Mouse (Mus musculus) right cerebral cortex, postnatal 36 days (tissue): ENCODE results near the gene Efhd1.

Experiments
- DNase-seq, 2 experiments: peaks; one replicate each; pipeline ENCODE4 v3.0.0; 2022; ENCODE audit warnings: low spot score in 2 of 2, mixed read lengths in 1 of 2

The Efhd1 gene

DNA sequence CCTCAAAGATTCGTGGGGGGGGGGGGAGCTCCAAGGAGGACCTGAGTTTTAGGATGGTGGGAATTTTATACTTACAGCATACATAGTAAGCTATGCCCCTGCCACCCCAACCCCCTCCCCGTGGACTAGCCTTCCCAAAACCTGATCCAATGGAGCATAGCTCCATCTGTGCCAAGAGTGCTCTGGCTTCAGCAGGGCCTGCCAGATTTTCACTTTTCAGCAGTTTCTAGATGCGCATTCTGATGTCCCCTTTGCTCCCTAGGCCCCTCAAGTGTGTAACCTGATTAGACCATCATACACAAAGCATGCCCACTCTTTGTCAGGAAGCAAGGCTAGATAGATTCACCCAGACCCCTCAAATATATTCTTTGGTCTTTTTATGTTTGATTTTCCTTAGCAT is 6.0 kb downstream of the Efhd1 start:
- DNase-seq: no peak

DNA sequence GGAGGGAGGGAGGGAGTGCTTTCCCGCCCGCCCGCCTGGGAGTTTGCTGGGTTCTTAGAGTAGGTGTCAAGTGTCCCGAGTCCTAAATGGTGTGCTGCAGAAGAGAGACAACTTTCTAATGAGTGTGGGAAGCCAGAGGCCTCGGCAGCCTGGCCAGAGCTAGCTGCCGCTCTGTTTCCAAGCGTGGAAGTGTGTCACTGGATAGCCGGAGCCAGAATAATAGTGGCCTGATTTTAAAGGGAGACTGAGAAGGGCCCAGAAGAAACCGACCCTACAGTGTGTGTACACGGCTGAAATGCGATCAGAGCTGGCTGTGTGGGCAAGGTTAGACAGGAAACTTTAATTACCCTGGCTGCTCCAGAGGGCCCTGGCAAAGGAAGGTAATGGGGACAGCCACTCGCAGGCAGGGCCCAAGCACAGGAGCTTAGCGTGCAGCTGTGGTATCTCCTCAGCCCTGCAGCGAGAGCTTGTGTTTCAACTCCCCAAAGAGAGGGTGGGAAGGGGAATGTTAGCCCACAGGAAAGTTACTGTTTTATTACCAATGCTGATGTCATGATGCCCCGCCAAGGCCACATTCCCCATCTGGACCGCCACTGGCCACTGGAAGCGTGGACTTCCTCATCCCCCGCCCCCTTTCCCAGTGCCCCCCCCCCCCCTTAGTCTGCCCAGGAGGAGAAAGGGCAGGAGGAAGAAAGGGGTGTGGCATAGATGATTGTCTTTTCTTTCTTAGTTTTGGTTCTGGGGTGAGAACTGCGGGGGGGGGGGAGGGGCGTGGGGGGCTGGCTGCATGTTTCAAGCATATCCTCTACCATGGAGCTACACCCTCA is 6.7 kb downstream of the Efhd1 start:
- no peak for DNase-seq

DNA sequence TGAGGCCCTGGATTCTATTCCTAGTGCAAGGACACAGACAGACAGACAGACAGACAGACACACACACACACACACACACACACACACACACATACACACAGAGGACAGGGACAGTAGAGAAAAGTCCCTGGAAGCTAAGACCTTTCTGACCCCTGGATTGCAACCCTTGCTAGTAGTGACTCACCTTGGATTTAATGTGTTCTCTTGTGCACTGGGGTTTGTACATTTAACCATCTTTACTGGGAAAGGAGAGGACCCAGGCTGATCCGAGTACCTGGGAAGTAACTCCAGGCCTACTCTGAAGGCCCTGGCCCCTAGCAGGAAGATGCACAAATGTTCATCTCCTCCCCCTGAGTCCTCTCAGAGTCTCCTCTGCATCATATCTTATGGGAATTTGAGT is 7.4 kb downstream of the Efhd1 start:
- no peak for DNase-seq

DNA sequence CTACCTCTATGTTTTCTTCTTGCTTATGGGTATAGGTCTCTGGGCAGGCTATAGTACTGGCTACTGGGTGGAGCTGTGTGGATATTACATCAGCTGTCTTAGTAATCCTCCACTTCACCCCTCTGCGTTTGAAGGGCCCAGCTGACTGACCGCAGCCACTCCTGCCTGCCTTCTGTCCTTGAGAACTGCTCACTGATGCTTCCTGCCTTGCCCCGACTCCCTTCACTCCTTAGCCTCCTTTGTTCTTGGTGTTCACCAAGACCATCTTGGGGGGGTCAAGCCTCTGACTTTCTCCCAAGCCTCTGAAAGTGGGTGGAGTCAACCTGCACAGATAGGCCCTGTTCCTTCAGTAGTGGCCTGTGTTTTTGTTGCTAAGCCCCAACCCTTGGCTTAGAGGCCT is 8.3 kb downstream of the Efhd1 start:
- DNase-seq: no peak

DNA sequence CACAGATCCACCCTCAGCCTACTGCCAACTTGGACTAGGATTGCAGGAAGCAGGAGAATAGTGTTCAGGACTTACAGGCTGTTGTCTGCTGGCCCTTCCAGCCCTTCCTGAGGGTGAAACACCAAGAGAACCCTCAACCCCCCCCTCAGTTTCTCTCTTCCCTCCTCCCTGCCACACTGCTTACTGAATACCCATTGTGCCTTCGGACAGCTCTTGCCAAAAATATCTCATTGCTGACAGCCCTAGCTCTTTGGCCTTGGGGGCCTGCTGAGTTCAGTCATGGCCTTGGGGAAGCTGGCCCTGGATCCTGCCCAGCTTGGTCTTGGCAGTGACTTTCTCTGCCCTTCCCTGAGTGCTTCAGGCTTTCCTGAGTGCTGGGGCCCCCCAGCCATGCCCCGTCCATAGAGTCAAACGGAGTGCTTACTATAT is 9.4 kb downstream of the Efhd1 start:
- DNase-seq: peak in 1 of 2 experiments; percentile 12

DNA sequence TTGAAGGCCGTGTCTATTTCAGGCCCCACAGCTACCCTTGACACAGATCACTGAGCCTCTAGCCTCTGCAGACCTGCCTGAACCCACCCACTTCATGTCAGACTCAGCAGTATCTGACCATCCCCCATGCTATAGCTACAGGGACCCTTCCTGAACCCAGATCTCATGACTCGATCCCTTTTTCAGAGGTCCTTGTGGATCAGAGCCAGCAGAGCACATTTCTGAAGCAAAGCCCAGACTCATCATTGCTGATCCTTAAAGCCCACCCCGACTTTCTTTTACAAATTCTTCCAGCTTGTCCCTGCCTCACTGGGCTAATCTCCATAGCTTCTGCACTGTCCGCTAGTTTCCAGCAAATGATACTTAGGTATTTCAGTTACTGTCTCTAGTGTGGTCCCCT is 10.0 kb downstream of the Efhd1 start:
- DNase-seq: no peak

DNA sequence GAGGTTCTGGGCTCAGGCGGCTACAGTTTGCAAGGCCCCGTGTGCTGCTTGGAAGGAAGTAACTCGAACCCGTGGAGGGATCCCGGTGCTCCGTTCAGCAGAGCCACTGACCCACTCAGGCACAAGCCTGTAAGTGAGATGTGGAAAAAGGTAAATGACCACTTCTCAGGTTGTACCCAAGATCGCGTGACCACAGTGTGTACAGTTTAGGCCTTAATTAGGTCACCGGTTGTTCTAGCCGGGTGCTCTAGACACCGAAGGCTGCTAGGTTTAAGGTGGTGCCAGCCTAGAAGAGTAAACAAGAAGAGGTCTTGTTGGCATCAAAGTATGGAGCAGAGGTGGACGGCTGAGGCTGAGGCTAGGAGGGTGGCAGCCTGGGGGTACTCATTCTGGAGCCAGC is 11.0 kb downstream of the Efhd1 start:
- no peak for DNase-seq

DNA sequence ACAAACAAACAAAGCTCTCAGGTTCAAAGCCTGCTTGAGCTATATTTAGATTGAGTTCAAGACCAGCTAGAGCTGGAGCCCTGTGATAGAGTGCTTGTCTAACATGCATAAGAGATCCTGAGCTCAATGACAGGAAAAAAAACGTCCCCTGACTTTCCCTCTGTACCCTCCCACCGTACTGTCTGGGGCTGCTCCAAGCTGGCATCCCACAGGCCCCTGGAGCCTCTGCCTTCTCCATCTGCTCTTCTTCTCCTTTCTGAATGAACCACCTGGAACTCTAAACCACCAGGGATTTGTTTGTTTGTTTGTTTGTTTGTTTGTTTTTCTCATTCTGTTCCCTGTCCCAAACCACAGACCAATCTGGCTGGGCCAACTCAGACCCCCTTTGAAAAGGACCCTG is 11.9 kb downstream of the Efhd1 start:
- no peak for DNase-seq

DNA sequence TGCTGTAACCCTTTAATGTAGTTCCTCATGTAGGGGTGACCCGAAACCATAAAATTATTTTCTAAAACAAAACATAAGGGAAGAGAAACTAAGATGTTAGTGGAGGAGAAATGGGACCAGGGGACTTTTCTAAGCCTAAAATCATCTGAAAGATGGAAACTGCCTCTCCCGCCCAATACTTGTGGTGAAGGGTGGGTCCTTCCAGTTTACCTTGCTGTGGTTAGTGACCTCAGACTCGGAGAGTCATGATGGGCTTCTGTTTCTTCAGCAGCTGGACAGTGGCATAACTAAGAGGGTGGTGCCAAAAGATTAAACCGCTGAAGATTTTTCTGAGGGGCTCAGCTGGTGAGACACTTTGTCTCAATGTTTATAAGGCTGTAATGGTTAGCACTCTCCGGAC is 16.1 kb downstream of the Efhd1 start:
- DNase-seq: no peak

DNA sequence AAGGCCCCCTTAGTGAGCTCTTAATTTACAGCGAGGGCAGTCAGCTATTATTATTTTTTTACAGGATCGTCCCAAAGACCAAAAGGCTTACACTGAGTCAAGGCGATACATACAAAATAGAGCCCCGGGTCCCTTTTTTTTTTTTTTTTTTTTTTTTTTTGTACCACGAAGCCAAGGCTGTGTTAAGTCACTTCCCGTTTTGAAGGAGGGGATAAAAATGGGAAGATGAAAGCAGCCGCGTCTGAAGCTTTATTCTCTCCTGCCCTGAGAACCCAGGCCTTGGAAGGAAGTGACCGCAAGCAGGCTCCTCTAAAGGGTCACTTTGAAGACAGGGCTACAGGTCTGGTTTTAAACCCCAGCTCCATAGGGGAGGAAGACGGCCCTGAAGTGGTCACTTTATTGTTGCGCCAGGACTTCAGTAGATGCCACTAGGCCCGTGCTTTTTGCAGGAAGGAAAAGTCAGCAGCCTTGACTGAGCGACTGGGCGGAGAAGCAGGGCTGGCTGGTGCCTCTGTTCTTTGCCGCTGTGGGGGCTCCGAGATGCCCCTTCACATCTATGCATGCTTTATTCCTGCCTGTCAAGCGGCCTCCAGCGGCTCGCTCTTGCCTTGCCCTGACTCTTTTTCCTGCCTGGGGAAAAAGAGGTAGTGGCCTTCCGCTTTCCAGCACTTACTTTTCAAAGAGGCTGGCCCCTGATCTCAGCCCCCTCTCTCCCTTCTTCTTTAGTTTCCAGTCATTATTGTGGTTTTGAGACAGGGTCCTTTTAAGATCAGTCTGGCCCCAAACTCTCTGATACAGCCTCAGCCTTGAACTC is 17.6 kb downstream of the Efhd1 start:
- no peak for DNase-seq

DNA sequence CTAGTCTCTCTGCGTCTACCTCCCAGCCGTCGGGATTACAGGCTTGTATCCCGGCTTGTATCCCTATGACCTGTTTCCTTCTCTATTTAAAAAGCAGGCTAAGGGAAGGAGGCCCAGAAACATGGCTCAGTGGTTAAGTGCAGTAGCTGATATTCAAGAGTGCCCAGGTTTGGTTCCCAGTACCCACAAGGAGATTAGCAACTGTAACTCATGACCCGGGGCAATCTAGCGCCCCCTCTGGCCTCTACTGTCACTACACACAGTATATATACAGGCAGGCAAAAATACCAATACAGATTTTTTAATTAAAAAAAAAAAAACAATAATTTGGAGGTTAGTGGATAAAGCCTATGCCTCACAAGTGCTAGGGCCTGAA is 18.2 kb downstream of the Efhd1 start:
- no peak for DNase-seq

DNA sequence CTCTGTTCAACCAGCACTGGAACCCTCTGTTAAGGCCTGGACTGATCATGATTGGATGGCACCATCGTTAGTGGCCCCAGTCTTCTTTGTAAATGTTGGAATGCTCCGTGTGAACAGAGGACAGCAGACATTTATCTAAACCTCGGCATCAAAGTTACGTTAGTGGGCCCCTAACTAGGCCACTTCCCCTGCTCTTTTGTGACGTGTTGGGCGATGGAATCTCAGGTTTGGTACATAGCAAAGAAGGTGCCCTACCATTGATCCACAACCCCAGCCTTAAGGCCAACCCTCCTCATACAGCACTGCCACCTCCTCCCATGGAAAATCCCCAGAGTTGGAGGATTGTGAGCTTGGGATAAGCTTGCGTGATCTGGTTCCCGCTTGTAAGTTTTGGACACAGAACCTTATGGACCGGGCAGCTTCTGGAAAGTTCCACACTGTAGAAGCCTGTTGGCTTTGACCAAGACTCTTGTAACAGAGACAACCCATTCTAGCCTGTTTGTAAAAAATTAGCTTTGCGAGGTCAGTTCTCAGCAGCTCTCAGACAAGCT is 19.3 kb downstream of the Efhd1 start:
- DNase-seq: no peak

DNA sequence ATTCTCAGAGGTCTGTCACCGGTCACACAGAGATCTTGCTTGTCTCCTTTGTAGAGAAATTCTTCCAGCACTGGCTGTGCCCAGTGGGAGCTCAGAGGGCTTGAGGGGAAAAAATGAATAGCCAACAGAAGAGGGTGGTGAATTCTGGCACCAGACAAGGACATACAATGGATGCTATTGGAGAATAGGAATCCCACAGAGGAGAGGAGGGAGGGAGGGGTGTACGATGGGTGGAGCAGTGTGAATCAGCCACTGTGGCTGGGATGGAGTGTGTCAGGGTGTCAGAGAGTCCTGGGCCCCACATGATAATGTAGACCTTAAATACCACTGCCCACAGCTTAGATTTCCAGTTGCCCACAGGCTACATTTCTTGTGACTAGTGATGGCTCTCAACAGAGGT is 22.9 kb downstream of the Efhd1 start:
- no peak for DNase-seq

DNA sequence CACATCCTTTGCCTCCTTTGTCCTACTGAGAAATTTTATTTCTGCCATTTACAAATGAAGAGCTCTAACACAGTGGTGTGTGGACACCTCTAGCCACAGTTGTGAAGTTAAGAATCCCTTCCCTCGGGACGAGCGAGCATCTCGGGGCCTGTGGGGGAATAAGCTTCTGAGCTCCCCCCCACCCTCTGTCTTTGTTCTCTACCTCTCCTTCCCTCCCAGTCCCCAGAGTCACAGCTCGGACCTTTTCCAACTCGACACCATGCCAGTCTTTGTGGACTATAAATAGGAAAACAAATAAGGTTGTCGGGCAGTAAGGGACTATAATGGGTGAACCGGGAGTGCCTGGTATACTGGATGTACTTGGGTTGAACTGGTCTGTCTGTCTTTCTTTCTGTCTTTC is 27.3 kb downstream of the Efhd1 start:
- no peak for DNase-seq

DNA sequence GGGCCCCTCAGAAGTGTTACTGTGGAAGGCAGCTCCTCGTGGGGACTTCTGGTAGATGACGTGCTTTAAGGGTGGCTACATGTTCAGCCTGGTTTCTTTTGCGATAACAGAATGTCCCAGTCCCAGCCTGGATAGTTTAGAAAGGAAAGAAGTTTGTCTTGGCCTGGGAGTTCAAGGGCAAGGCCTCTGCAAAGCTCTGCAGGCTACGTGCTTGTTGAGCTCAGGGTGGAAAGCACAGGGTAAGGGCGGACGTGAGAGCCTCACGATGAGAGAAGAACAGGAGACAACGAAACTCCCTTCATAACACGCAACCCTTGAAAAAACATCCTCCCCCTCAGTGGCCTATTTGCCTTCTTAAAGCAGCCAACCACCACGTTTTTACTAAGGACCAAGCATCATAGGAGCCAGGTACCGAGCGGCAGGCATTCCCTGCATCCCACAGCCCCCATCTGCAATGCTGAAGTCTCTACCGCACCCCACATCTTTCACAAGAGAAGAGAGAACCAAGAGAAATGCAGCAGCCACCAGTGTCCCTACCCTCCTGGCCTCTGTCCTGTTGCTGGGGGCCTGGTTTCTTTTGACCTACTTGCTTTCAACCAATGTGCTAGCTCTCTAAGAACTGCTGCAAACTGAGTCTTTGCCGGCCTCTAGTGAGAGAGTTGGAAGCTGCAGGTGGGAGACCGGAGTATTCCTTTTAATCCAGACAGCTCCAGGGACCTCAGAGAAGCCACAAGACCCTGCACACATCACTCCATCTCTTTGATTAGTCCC is 28.4 kb downstream of the Efhd1 start:
- peak; percentile 8 to 27 for DNase-seq

DNA sequence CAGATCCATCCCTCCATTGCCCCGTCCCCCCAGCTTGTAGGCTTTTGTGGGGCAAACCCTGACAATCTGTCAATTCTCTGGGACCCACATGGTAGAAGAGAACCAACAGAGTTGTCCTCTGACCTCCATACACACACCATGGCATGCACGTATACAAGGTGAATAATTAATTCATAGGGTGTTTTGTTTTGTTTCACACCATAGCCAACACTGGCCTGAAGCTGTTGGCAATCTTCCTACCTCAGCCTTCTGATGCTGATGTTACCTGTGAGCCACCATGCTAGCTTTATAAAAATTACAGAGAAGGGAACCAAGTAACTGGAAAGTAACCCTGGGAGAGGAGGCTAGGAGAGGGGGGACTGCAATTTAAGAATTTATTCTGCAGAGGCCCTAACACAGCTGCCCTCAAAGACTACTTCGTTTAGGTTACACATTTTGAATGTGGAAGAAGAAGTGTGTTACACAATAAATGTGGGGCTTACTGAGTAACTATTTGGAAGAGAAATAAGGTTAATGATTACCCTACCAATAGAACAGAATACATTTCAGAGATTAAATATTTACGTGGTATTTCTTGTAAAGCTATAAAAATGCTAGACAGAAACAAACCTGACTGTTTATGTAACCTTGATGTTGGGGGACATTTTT is 30.0 kb downstream of the Efhd1 start:
- DNase-seq: no peak

DNA sequence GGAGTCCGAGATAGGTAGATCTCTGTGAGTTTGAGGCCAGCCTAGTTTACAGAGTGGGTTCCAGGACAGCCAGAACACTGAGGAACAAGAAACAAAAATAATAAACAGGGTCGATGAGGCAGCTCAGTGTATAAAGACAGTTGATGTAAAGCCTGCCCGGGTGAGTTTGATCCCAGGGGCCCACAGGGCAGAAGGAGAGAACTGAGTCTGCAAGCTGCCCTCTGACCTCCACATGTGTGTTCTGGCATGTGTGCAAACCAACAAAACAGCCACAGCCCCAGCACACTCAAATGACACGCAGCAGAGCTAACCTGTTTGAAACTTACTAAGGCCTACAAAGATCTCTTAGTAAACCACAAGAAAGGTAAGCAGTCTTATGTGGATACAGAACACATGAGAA is 30.8 kb downstream of the Efhd1 start:
- no peak for DNase-seq

DNA sequence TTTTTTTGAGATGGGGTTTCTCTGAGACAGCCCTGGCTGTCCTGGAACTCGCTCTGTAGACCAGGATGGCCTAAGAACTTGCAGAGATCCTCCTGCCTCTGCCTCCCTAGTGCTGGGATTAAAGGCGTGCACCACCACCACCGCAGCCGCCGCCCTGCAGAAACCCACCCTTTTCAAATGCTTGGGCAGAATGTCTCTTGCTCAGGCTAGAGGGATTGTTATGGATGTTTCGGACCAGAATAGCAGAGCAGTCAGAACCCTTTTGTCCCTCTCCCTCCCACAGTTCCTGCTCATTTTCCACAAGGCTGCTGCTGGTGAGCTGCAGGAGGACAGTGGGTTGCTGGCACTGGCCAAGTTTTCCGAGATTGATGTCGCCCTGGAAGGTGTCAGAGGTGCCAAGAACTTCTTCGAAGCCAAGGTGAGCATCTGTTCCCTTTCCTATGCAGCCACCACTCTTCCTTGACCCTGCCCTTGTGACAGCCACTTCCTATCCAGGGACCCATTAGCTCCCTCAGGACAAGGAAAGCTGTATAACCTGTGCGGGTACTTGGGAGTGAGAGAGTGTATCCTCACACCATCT is 33.3 kb downstream of the Efhd1 start:
- DNase-seq: no peak

DNA sequence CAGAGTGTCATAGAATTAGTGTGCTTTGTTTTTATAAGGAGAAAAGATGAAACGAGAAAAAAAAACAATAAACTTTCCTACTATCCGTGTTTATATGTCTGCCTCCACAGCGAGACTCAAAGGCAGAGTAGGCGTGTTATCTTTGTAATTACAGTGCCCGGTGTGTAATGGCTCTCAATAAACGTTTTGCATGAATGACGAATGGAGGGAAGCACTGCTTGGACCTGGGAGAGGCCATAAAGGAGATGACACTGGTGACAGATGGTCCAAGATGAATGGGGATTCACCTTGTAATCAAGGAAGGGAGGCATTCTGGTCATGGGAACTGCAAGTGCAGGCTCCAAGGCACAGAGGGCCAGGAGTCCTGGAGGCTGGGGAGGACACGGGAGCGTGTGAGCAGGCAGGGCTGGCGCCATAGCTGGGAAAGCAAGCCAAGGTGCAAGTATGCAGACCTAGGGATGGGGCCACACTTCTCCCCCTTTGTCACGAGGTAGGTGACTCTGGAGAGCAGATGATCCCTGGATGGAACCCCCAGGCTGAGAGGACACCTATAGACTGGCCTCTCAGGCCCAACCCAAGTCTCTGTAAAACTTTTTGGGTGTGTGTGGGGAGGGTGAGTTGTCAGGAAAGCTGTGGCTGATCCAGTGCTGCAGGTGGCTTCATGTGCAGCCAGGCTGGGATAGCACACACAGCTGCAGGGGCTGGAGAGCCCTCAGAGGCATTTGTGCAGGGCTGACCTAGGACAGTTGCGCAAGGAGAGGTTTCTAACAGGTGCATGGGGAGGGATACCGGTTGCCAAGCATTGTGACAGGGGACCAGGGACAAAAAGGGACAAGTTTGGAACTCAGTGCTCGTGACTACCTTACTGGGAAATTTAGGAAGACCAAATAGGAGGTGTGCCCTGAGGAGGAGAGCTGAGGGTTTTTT is 36.5 kb downstream of the Efhd1 start:
- DNase-seq: no peak

DNA sequence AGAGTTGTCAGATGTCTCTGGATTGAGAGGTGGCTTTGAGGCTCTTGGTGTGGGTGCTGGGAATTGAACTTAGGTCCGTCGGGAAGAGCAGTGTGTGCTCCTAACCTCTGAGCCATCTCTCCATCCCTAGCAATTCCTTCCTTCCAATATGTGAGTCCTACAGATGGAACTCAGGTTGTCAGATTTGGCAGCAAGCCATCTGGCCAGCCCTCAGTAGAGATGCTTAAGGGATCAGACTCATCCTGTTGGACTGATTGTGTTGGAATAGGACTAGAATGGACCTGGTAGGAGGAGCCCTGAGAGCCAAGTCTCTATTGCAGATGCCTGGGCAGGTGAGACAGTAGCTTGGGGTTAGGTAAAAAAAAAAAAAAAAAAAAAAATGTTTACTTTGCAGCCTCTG is 37.8 kb downstream of the Efhd1 start:
- no peak for DNase-seq
